Mouse (Mus musculus) urinary bladder, adult 2 months (tissue): Measurements from ENCODE around the gene Extl1. TPM values are rescaled to one million over a fixed set of nuclear protein-coding genes. Genes with fewer than 3 reads are reported as not detected.
A peak's percentile ranks its signal among the peaks of the same experiment; 100 is the strongest.

Source experiments
- DNase-seq: peaks from one replicate; pipeline ENCODE4 v3.0.0; 2022; ENCODE audit warnings: low spot score
- polyA plus RNA-seq: library from polyadenylated mRNA; depleted of rRNA; stranded (reverse); fragments of >200 nt; gene quantifications from 2 replicates; pipeline ENCODE4 v1.2.3, GENCODE M21; 2012

Extl1 gene
- polyA plus RNA-seq, 1 experiment: 10.9 TPM

- no peak for DNase-seq
Observed at GRCm38 (mm10) chr4:134391636-134392035, 8.0 kb upstream of the Extl1 start.

- DNase-seq: peak; percentile 51
Observed at GRCm38 (mm10) chr4:134388397-134388796, 4.7 kb upstream of the Extl1 start.

GRCm38 (mm10) chr4:134387268-134387667 lies 3.6 kb upstream of the Extl1 start:
- DNase-seq: no peak

- no peak for DNase-seq
Observed at GRCm38 (mm10) chr4:134379510-134379909, 4.1 kb downstream of the Extl1 start.

GRCm38 (mm10) chr4:134378089-134378615 lies 5.5 kb downstream of the Extl1 start:
- no peak for DNase-seq

GRCm38 (mm10) chr4:134374306-134374705 lies 9.3 kb downstream of the Extl1 start:
- DNase-seq: no peak

- DNase-seq: no peak
Observed at GRCm38 (mm10) chr4:134373295-134373694, 10.4 kb downstream of the Extl1 start.

- peak; percentile 69 for DNase-seq
Observed at GRCm38 (mm10) chr4:134372294-134372747, 11.3 kb downstream of the Extl1 start.

GRCm38 (mm10) chr4:134371316-134371855 lies 12.3 kb downstream of the Extl1 start:
- no peak for DNase-seq

GRCm38 (mm10) chr4:134370649-134371221 lies 12.9 kb downstream of the Extl1 start:
- no peak for DNase-seq

- no peak for DNase-seq
Observed at GRCm38 (mm10) chr4:134365280-134365679, 18.4 kb downstream of the Extl1 start.

GRCm38 (mm10) chr4:134362586-134362985 lies 21.1 kb downstream of the Extl1 start:
- no peak for DNase-seq

- DNase-seq: no peak
Observed at GRCm38 (mm10) chr4:134362124-134362523, 21.5 kb downstream of the Extl1 start.

- no peak for DNase-seq
Observed at GRCm38 (mm10) chr4:134361215-134361614, 22.4 kb downstream of the Extl1 start.

GRCm38 (mm10) chr4:134359649-134360048 lies 24.0 kb downstream of the Extl1 start:
- DNase-seq: no peak

GRCm38 (mm10) chr4:134357461-134357771 lies 26.2 kb downstream of the Extl1 start:
- no peak for DNase-seq

- no peak for DNase-seq
Observed at GRCm38 (mm10) chr4:134356591-134357460, 26.8 kb downstream of the Extl1 start.

GRCm38 (mm10) chr4:134355841-134356452 lies 27.7 kb downstream of the Extl1 start:
- no peak for DNase-seq

- no peak for DNase-seq
Observed at GRCm38 (mm10) chr4:134353527-134354409, 29.9 kb downstream of the Extl1 start.

GRCm38 (mm10) chr4:134352929-134353328 lies 30.7 kb downstream of the Extl1 start:
- DNase-seq: no peak

GRCm38 (mm10) chr4:134352261-134352707 lies 31.4 kb downstream of the Extl1 start:
- DNase-seq: no peak
